Mouse (Mus musculus) spleen, adult 2 months (tissue): Measurements from ENCODE around the gene Plekhg1.

Source experiments
- CTCF ChIP-seq: fragments of 200-500 bp; IDR thresholded peaks from 2 replicates; pipeline ENCODE4 v1.5.1; 2011; ENCODE audit warnings: mild to moderate bottlenecking, inconsistent platforms; ENCODE audit not compliant: insufficient read depth, insufficient read length, insufficient replicate concordance; ENCODE audit errors: extremely low read depth
- POLR2A ChIP-seq: fragments of 200-500 bp; IDR thresholded peaks from 2 replicates; pipeline ENCODE4 v1.6.1; 2011; ENCODE audit warnings: low read depth, low read length, inconsistent platforms

- TF ChIP-seq CTCF (no peak), POLR2A (no peak)
Observed at GRCm38 (mm10) chr10:3920368-3921152, 180.4 kb downstream of the Plekhg1 start.
